Mouse (Mus musculus) right cerebral cortex, postnatal 25 days (tissue): ENCODE data around the gene B3galt4.

ENCODE experiments used
- DNase-seq: peaks from one replicate; pipeline ENCODE4 v3.0.0; 2022

The B3galt4 gene

DNA sequence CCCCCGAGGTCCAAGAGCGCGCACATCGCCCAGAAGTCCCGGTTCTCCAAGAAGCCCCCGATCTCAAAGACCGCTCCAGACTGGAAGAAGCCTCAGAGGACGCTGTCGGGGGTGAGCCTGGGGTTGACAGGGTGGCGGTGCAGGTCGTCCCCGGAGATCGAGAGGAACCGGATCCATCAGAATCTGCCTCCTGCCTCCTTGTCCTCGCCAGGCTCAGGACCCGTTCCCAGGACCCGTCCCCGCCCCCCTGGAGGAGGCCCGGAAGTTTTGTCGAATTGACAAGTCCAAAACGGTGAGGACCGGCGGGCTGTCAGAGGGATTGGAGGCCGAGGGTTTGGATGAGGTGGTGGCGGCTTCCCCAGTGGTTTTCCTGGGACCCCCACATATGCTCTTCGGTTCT, 10.3 kb downstream of the B3galt4 start:
- DNase-seq = no peak

DNA sequence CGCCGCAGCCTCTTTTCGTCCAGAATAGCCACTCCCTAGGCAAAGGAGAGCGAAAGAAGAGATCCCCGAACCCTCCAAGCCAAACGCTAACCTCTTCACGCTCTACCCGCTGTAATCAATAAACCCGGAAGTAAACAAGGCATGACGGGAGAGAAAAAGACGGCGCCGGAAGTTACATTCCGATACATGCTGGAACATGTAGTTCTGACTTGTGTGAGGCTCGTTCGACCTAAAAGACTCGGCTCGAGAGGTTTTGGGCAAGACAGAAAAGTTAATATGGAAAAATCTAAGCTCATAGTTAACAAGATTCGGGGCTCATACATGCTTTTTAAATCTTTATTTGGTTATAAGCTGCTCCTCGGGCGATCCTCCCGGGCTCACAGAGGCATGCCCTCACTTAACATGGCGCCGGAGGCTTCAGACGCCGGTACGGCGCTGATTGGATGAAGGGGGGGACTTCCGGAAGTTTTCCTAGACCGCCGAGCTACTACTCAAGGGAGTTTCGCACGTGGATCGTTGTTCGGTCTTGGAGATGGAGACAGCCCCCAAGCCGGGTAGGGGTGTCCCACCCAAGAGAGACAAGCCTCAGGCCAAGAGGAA, 11.0 kb downstream of the B3galt4 start, which contains the start of the genes Pfdn6 and Wdr46:
Gene Pfdn6 (minus strand): TSS at position 138 of the 600 bp plus-strand sequence.
Gene Wdr46 (plus strand): TSS at position 455 of the 600 bp plus-strand sequence.
- DNase-seq = peak; percentile 85

DNA sequence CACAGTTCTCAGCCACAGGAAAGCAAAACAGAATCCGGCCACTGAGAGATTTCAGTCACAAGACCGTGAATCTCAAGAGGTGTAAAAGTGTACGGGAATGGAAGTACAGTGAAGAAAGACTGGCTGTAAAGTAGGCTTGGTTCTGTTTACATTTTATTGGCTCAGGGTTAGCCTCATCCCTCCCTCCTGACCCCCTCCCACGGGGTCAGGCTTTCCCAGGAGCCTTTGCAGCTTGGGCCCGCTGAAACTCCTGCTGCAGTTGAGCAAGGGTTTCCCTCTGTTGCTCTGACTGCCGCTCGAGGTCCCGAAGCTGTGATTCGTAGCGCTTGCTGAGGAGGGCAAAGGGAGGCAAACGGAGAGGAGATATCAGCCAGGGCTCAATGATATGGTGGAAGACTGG, 12.5 kb downstream of the B3galt4 start:
- DNase-seq = no peak

- DNase-seq = no peak
Observed at GRCm38 (mm10) chr17:33936993-33937392, 14.3 kb downstream of the B3galt4 start.

- no peak for DNase-seq
Observed at GRCm38 (mm10) chr17:33935422-33936055, 15.7 kb downstream of the B3galt4 start.

DNA sequence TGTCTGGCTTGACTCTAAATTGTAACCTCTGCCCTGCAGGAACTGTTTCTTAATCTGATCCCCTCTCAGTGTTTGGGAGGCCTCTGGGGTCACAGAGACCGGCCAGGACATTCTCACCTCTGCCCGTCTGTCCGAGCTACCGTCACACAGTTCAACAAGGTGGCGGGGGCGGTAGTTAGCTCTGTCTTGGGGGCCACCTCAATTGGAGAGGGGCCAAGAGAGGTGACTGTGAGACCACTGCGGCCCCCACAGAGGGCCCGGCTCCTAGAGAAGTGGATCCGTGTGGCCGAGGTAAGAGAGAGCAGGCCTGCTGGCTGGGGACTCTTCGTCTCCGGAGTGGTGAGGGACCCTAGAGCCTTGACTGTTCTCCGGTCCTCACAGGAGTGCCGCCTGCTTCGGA, 18.3 kb downstream of the B3galt4 start:
- DNase-seq = no peak

DNA sequence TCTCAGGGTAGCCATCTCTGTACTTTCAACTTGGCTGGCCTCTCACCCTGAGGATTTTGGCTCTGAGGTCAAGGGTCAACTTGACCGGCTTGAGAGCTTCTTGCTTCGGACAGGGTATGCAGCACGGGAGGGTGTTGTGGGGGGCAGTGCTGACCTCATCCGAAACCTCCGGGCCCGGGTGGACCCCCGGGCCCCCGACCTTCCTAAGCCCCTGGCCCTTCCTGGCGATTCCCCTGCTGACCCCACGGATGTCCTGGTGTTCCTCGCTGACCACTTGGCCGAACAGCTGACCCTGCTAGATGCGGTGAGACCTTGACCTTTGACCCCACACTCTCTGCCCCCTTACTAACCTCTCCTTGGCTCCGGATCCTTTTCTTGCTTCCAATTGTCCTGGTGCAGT, 18.8 kb downstream of the B3galt4 start:
- no peak for DNase-seq

DNA sequence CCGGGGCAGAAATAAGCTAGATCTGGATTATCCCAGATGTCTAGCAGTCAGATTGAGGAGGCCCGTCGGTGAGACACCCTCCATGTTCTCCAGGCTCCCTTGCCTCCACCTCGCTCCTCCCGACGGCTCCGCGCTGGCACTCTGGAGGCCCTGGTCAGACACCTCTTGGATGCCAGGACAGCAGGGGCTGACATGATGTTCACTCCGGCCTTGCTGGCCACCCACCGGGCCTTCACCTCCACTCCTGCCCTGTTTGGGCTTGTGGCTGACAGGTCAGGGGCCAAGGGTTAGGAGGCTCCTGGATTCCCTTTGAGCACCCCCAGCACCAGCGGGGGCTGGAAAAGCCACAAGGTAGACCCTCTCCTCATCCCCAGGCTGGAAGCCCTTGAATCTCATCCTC, 19.3 kb downstream of the B3galt4 start:
- no peak for DNase-seq

DNA sequence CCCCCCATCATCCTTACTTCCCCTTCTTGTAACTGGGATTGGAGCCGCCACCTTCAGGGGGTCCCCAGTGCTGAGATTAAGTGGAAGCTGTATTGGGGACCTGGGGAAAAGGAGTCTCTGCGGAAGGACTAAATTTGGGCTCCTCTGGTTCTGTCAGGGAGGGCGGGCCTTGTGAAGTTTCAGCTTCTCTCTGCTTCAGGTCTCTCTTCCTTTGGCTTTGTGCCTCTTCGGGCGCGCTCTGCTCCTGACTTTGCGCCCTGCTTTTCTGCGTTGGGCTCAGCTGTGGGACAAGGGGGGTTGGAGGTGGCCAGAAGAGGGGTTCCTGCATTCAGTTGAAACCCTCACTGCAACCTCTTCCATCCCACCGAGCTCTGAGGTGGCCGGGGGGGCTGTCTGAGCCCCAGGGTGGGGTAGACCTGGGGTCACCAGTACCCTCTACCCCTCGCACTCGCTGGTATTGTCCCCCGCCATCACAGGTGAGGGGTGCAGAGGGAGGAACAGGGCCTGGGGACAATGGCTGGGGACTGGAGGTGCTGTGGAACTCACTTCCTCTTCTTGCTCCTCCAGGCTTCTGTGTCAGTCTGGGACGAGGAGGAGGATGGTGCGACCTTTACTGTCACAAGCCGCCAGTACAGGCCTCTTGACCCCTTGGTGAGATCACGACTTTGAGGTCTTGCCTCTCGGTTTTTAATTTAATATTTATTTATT, 20.0 kb downstream of the B3galt4 start:
- no peak for DNase-seq

- peak; percentile 73 for DNase-seq
Observed at GRCm38 (mm10) chr17:33930280-33931158, 20.8 kb downstream of the B3galt4 start.

- DNase-seq = peak; percentile 93
Observed at GRCm38 (mm10) chr17:33929371-33930279, 21.7 kb downstream of the B3galt4 start, which contains the start of gene Rgl2. TSS of gene Rgl2 (plus strand) at chr17:33929543.

DNA sequence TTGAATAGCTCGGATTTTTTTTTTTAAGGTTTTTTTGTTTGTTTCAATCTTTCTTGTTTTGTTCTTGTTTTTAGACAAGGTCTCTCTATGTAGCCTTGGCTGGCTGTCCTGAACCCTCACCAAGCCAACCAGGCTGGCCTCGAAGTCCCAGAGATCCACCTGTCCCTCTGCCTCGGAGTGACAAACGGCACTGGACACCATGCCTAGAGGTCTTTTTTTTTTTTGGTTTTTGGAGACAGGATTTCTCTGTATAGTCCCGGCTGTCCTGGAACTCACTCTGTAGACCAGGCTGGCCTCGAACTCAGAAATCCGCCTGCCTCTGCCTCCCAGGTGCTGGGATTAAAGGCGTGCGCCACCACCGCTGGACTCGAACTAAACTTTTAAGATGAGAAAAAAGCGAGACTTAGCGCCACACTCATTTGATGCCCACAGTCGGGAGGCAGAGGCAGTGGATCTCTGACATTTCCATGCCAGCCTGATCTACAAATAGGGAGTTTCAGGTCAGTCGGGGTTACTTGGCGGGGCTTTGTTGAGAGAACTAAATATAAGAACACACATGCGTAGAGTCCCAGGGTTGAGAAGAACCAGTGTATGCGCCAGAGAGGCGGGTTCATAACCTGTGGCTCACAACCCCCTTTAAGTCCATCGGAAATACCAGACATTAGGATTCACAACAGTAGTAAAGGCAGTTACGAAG, 22.9 kb downstream of the B3galt4 start:
- no peak for DNase-seq

DNA sequence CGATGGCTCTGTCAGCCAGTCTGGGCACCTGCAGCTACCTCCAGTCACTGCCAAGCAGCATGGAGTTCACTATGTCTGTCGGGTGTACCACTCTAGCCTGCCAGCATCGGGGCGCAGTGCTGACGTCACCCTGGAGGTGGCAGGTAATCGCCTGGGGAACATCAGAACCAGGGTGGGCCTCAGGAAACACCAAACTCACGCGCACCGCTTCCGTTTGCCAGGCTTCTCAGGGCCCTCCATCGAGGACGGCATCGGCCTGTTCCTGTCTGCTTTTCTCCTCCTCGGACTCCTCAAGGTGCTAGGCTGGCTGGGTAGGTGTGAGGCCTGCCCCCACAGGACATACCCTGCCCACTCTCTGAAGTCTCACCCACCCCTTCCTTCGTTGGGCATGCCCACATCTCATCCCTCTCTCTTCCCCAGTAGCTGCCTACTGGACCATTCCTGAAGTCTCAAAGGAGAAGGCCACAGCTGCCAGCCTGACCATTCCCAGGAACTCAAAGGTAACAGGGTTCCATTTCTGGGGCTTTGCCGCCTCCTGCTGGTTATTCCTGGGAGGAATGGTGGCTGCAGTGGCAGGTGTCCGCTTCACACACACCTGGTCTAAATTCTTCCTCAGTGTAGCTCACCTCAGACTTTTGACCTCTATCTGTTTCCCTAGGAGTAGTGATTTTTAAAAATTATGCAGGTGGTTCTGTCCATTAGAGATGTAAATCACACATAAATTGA, 24.9 kb downstream of the B3galt4 start:
- DNase-seq = no peak

DNA sequence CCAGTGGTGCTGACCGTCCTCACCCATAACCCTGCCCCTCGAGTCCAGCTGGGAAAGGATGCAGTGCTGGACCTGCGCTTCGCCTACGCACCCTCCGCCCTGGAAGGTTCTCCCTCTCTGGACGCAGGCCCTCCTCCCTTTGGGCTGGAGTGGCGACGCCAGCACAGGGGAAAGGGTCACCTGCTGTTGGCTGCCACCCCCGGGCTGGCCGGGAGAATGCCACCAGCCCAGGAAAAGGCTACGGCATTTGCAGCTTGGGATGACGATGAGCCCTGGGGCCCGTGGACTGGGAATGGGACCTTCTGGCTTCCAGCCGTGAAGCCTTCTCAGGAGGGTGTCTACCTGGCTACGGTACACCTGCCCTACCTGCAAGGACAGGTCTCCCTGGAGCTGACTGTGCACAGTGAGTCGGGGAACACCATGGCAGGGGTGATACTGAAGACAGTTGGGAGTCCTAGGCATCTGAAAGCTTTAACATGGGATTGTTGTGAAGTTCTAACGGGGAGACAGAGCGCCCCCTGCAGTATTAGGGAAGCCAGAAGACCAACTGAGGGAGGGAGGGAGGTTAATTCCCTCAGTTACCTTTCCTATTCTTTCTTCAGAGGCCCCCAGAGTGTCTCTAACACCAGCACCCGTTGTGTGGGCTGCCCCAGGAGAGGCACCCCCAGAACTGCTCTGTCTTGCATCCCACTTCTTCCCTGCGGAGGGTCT, 25.7 kb downstream of the B3galt4 start:
- no peak for DNase-seq

- no peak for DNase-seq
Observed at GRCm38 (mm10) chr17:33924577-33925283, 26.6 kb downstream of the B3galt4 start.

GRCm38 (mm10) chr17:33921361-33921760, 29.9 kb downstream of the B3galt4 start:
- no peak for DNase-seq

DNA sequence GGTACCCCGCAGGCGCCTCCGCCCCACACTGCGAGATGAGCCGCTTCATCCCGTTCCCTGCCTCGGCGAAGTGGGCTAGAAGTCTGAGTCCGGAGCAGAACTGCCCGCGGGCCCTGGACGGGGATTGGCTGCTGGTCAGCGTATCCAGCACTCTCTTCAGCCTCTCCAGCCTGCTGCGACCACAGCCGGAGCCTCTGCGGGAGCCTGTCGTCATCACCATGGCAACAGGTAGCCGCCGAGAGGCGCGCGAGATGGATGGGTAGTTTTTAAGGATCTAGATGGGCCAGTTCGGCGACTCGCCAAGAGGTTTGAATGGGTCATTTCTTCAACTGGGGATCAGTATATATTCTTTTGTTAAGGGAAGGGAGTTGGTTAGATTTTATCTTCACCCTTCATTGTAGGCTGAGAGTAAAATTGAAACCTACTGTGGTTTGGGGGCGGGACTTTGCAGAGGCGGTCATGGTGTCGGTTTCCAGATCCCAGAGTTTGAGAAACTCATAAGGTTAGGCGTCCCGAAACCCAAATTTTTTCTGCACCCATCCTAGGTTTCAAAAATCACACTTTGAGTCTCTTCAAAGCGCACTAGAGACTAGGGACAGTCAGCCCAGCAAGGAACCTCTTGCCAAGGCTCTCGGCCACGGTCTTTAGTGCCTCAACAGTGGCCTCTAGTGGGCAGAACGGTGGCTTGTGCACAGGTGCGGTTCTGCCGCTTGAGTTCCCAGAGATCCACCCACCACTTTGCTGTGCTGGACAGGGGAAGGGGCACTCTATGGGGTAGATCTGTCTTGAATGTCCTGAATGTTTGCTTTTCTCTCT, 30.8 kb downstream of the B3galt4 start:
- DNase-seq = peak; percentile 75
